In the genomic region with DNA sequence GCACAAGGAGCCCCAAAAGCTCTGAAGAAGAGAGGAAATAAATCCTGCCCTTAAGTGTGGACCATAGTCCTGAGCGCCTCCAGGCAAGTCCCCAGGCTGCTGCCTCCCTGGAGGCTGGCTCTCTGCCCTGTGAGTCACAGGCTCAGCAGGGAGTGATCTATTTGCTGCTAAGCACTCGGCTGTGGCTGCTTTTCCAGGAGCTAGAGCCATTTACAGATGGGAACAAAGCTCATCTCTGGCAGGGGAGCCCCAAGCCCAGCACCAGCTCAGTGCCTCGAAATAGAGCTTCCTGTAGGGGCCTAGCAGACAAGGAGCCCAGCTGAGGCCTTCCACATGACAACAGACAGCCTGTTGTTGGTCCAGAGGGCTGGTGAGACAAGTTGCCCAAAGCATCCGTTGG, we compare ENCODE assay signal across 10 mouse cellular contexts. TPM values are rescaled to one million over a fixed set of nuclear protein-coding genes. Genes with fewer than 3 reads are reported as not detected.
DNase-seq lines count a peak whose midpoint lies in the region; ATAC-seq and TF ChIP-seq lines count a peak whose summit lies in the region.
"Had no signal": no experiment of that assay in that cellular context is flagged by ENCODE, and none has a peak within 500 bp of the region (broad histone marks: within the 10 kb centered on the region; RNA-seq: fewer than 3 reads in every experiment).

No protein-coding gene starts in this region.

- no peak for ATAC-seq in hindbrain, embryonic 12.5 days (ENCODE audit: low FRiP score)
- ATAC-seq in midbrain, embryonic 16.5 days: no peak; the same call in 1 of the 2 replicates
- ATAC-seq in liver, embryonic 12.5 days: no peak

- DNase-seq in hindbrain, embryonic 10.5 days (ENCODE audit: low spot score): no peak
- DNase-seq in adipocyte (ENCODE audit: low spot score) (peak; percentile 21), liver (no peak)
- peak; percentile 78 for DNase-seq in layer of hippocampus, adult 11-12 months (ENCODE audit: low spot score)

- H3K9ac ChIP-seq in hindbrain, embryonic 12.5 days: no peak overlapping the region
- 0 out of 2 replicates have a peak overlapping the region, but pooled peaks have one; percentile 4 for H3K9ac ChIP-seq in midbrain, embryonic 16.5 days (ENCODE audit: low read depth, low read length)
- H3K9ac ChIP-seq in liver, embryonic 12.5 days: no peak overlapping the region
- H3K9ac ChIP-seq: embryonic facial prominence, embryonic 12.5 days; limb, embryonic 13.5 days had no signal

- no peak for TF ChIP-seq CTCF in cortical plate, adult 2 months (IDR thresholded peaks at IDR 0.05; ENCODE audit: extremely low read depth, insufficient read depth, low read length)

- H3K27ac ChIP-seq in hindbrain, embryonic 10.5 days: peak overlapping the region; percentile 64
- H3K27ac ChIP-seq in hindbrain, embryonic 12.5 days: no peak overlapping the region; the same call in 1 of the 2 replicates
- H3K27ac ChIP-seq in cortical plate, adult 2 months (ENCODE audit: insufficient read depth, low read length): peak overlapping the region; percentile 54
- H3K27ac ChIP-seq in midbrain, embryonic 16.5 days (ENCODE audit: low read length): peak overlapping the region; percentile 43
- no peak overlapping the region for H3K27ac ChIP-seq in liver, embryonic 12.5 days
- H3K27ac ChIP-seq: embryonic facial prominence, embryonic 12.5 days; limb, embryonic 13.5 days had no signal

- no peaks in the 10 kb centered on the region for H3K27me3 ChIP-seq in hindbrain, embryonic 10.5 days (ENCODE audit: insufficient read depth, poor library complexity, severe bottlenecking)
- peaks cover 6% of the 10 kb centered on the region; the same call in 1 of the 2 replicates for H3K27me3 ChIP-seq in hindbrain, embryonic 12.5 days
- H3K27me3 ChIP-seq in midbrain, embryonic 16.5 days (ENCODE audit: control insufficient read depth, insufficient read depth, low read depth, low read length): no peaks in the 10 kb centered on the region
- H3K27me3 ChIP-seq in liver, embryonic 12.5 days (replicated peaks): no peaks in the 10 kb centered on the region

- 13% methylated on average over 4 of the region's 4 CpGs for WGBS in hindbrain, embryonic 10.5 days
- 23% methylated on average over 4 of the region's 4 CpGs for WGBS in hindbrain, embryonic 12.5 days
- 14% methylated on average over 4 of the region's 4 CpGs for WGBS in midbrain, embryonic 16.5 days
- 25% methylated on average over 4 of the region's 4 CpGs for whole genome bisulfite sequencing in liver, embryonic 12.5 days (ENCODE audit: insufficient replicate concordance)

- no peaks in the 10 kb centered on the region for H3K36me3 ChIP-seq in hindbrain, embryonic 10.5 days
- no peaks in the 10 kb centered on the region for H3K36me3 ChIP-seq in hindbrain, embryonic 12.5 days
- H3K36me3 ChIP-seq in midbrain, embryonic 16.5 days (ENCODE audit: control insufficient read depth, insufficient read depth, low read length): no peaks in the 10 kb centered on the region
- H3K36me3 ChIP-seq in liver, embryonic 12.5 days: no peaks in the 10 kb centered on the region
- H3K36me3 ChIP-seq: embryonic facial prominence, embryonic 12.5 days; limb, embryonic 13.5 days had no signal

- H3K4me2 ChIP-seq in hindbrain, embryonic 12.5 days (replicated peaks): no peak overlapping the region
- no peak overlapping the region for H3K4me2 ChIP-seq in midbrain, embryonic 16.5 days (ENCODE audit: low read length)
- no peak overlapping the region for H3K4me2 ChIP-seq in liver, embryonic 12.5 days
- H3K4me2 ChIP-seq: embryonic facial prominence, embryonic 12.5 days; limb, embryonic 13.5 days had no signal

- peaks cover 40% of the 10 kb centered on the region for H3K4me1 ChIP-seq in hindbrain, embryonic 10.5 days (replicated peaks)
- H3K4me1 ChIP-seq in hindbrain, embryonic 12.5 days: peaks cover 22% of the 10 kb centered on the region
- H3K4me1 ChIP-seq in cortical plate, adult 2 months (ENCODE audit: control insufficient read depth, insufficient read depth, low read length): peaks cover 9% of the 10 kb centered on the region
- peaks cover 8% of the 10 kb centered on the region; the same call in 1 of the 2 replicates for H3K4me1 ChIP-seq in midbrain, embryonic 16.5 days (ENCODE audit: control insufficient read depth, insufficient read depth, low read length)
- H3K4me1 ChIP-seq in liver, embryonic 12.5 days: no peaks in the 10 kb centered on the region

- H3K4me3 ChIP-seq in hindbrain, embryonic 10.5 days: no peak overlapping the region
- no peak overlapping the region for H3K4me3 ChIP-seq in hindbrain, embryonic 12.5 days
- no peak overlapping the region for H3K4me3 ChIP-seq in cortical plate, adult 2 months (ENCODE audit: insufficient read depth, low read length)
- no peak overlapping the region for H3K4me3 ChIP-seq in midbrain, embryonic 16.5 days (ENCODE audit: low read depth, low read length)
- no peak overlapping the region for H3K4me3 ChIP-seq in liver, embryonic 12.5 days
- H3K4me3 ChIP-seq: embryonic facial prominence, embryonic 12.5 days; limb, embryonic 13.5 days had no signal

- no peaks in the 10 kb centered on the region for H3K9me3 ChIP-seq in hindbrain, embryonic 10.5 days
- H3K9me3 ChIP-seq in hindbrain, embryonic 12.5 days (replicated peaks): no peaks in the 10 kb centered on the region
- no peaks in the 10 kb centered on the region for H3K9me3 ChIP-seq in midbrain, embryonic 16.5 days (replicated peaks; ENCODE audit: control insufficient read depth, low read length, poor library complexity, severe bottlenecking)
- no peaks in the 10 kb centered on the region for H3K9me3 ChIP-seq in liver, embryonic 12.5 days (replicated peaks)
- H3K9me3 ChIP-seq: embryonic facial prominence, embryonic 12.5 days; limb, embryonic 13.5 days had no signal

- no peak for TF ChIP-seq POLR2A in cortical plate, adult 2 months (IDR thresholded peaks at IDR 0.05; ENCODE audit: extremely low read depth, insufficient read depth, low read length)

RNA-seq across cellular contexts. Expression of a gene that starts 37.5 kb away (rescaled TPM):
- 0.58 and 0.90 TPM in 2 replicates for polyA plus RNA-seq in hindbrain, embryonic 10.5 days (2016; fragmentation: Nextera tagmentation; extraction: Ambion mirVana)
- 5.3 and 5.9 TPM in 2 replicates for polyA plus RNA-seq in hindbrain, embryonic 12.5 days (2016; fragmentation: Nextera tagmentation; extraction: Ambion mirVana)
- polyA plus RNA-seq in cortical plate, adult 2 months (2012; rRNA removed): 21.2 and 22.0 TPM in 2 replicates
- polyA plus RNA-seq in midbrain, embryonic 16.5 days (2015; fragmentation: Nextera tagmentation; extraction: Ambion mirVana): 11.6 TPM in 2 replicates
- 0.20 and 0.26 TPM in 2 replicates for polyA plus RNA-seq in liver, embryonic 12.5 days (2016; fragmentation: Nextera tagmentation; extraction: Ambion mirVana)

Comparison
In these comparisons a context has a peak if more than half of its experiments do, and no peak if none do; other contexts are left out.
1. H3K27ac ChIP-seq: peak in hindbrain, embryonic 10.5 days (single experiment), cortical plate, adult 2 months (single experiment) and midbrain, embryonic 16.5 days (single experiment); none in hindbrain, embryonic 12.5 days (single experiment) and liver, embryonic 12.5 days (single experiment).
2. DNase-seq: peak in adipocyte (single experiment) and layer of hippocampus, adult 11-12 months (single experiment); none in hindbrain, embryonic 10.5 days (single experiment) and liver (single experiment).